Mouse (Mus musculus) hindlimb bud, embryonic 11.5 days (tissue): ENCODE results near the gene Prok1.

Experiments
- DNase-seq: peaks from one replicate; pipeline ENCODE4 v3.0.0-alpha.2; 2012; ENCODE audit warnings: low read depth, low spot score; ENCODE audit errors: extremely low spot score

Gene Prok1

GRCm38 (mm10) chr3:107238471-107238980 lies 981 bp downstream of the Prok1 start:
- no peak for DNase-seq

- no peak for DNase-seq
Observed at GRCm38 (mm10) chr3:107238051-107238450, 1.5 kb downstream of the Prok1 start.

GRCm38 (mm10) chr3:107233945-107234344 lies 5.6 kb downstream of the Prok1 start:
- DNase-seq: no peak

- peak; percentile 72 for DNase-seq
Observed at GRCm38 (mm10) chr3:107233351-107233813, 6.1 kb downstream of the Prok1 start.

- DNase-seq: no peak
Observed at GRCm38 (mm10) chr3:107231202-107231601, 8.3 kb downstream of the Prok1 start.

GRCm38 (mm10) chr3:107230527-107230926 lies 9.0 kb downstream of the Prok1 start, which contains the start of gene A630076J17Rik:
TSS of gene A630076J17Rik (plus strand) at chr3:107230614.
- no peak for DNase-seq

GRCm38 (mm10) chr3:107229822-107230221 lies 9.7 kb downstream of the Prok1 start:
- no peak for DNase-seq

- DNase-seq: no peak
Observed at GRCm38 (mm10) chr3:107229221-107229620, 10.3 kb downstream of the Prok1 start.

GRCm38 (mm10) chr3:107225820-107226219 lies 13.7 kb downstream of the Prok1 start:
- no peak for DNase-seq

GRCm38 (mm10) chr3:107223230-107223629 lies 16.3 kb downstream of the Prok1 start:
- DNase-seq: no peak

GRCm38 (mm10) chr3:107221608-107222007 lies 17.9 kb downstream of the Prok1 start, which contains the start of gene Cym:
TSS of gene Cym (minus strand) at chr3:107221732.
- no peak for DNase-seq

GRCm38 (mm10) chr3:107218572-107218971 lies 20.9 kb downstream of the Prok1 start:
- DNase-seq: no peak

- DNase-seq: no peak
Observed at GRCm38 (mm10) chr3:107217101-107217480, 22.4 kb downstream of the Prok1 start.

- no peak for DNase-seq
Observed at GRCm38 (mm10) chr3:107216400-107217100, 23.0 kb downstream of the Prok1 start.

GRCm38 (mm10) chr3:107214606-107215005 lies 24.9 kb downstream of the Prok1 start:
- DNase-seq: no peak

GRCm38 (mm10) chr3:107207625-107208253 lies 31.8 kb downstream of the Prok1 start:
- DNase-seq: no peak

- DNase-seq: no peak
Observed at GRCm38 (mm10) chr3:107206490-107207150, 32.9 kb downstream of the Prok1 start.

- peak; percentile 33 for DNase-seq
Observed at GRCm38 (mm10) chr3:107205994-107206393, 33.5 kb downstream of the Prok1 start.

- no peak for DNase-seq
Observed at GRCm38 (mm10) chr3:107205170-107205569, 34.3 kb downstream of the Prok1 start.

- DNase-seq: no peak
Observed at GRCm38 (mm10) chr3:107204413-107204812, 35.1 kb downstream of the Prok1 start.

- DNase-seq: no peak
Observed at GRCm38 (mm10) chr3:107201310-107202180, 38.0 kb downstream of the Prok1 start.
